Mouse (Mus musculus): Measurements from ENCODE around the gene Paqr7. TPM values are rescaled to one million over a fixed set of nuclear protein-coding genes. Genes with fewer than 3 reads are reported as not detected.
A peak's percentile ranks its signal among the peaks of the same experiment; 100 is the strongest.
"Not testable (repeated sequence)": the region's sequence is repeated elsewhere in the genome, so short reads cannot be mapped to it uniquely, and the experiment has no call there.

The Paqr7 gene
- polyA plus RNA-seq, 1 experiment from 2014 or later = 3.8 TPM

DNA sequence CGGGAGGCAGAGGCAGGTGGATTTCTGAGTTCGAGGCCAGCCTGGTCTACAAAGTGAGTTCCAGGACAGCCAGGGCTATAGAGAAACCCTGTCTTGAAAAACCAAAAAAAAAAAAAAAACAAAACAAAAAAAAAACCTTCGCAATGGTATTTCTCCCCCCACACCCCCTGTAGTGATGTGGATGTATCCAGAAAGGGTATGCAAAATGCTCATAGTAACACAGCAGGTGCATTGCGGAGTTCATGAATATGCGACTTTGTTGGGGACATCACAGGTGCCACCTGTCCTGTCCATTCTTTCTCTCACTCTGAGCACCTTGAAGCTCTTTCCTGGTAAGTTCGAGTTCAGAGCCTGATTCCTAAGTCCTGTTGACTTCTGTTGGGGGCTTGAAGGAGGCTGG lies 2.3 kb upstream of the Paqr7 start:
- ATAC-seq (ENCODE audit: low FRiP score); H3K27ac ChIP-seq; H3K4me2 ChIP-seq; H3K9me3 ChIP-seq; H3K27me3 ChIP-seq; H3K36me3 ChIP-seq (replicated peaks); H3K4me3 ChIP-seq (replicated peaks); H3K9ac ChIP-seq: not testable (repeated sequence)
- 89% methylated on average over 6 of the region's 6 CpGs for WGBS
- peaks cover 20% of the 10 kb centered on the region for H3K4me1 ChIP-seq

GRCm38 (mm10) chr4:134494780-134495545 lies 1.5 kb upstream of the Paqr7 start:
- H3K36me3 ChIP-seq (replicated peaks) = no peaks in the 10 kb centered on the region
- ATAC-seq (ENCODE audit: low FRiP score) = no peak
- no peak overlapping the region for H3K27ac ChIP-seq
- no peaks in the 10 kb centered on the region for H3K9me3 ChIP-seq
- no peak overlapping the region for H3K9ac ChIP-seq
- H3K4me3 ChIP-seq (replicated peaks) = no peak overlapping the region
- peaks cover 20% of the 10 kb centered on the region for H3K4me1 ChIP-seq
- H3K27me3 ChIP-seq = peaks cover 2% of the 10 kb centered on the region; the same call in 1 of the 2 replicates
- WGBS = 73% methylated on average over 16 of the region's 16 CpGs
- no peak overlapping the region for H3K4me2 ChIP-seq

DNA sequence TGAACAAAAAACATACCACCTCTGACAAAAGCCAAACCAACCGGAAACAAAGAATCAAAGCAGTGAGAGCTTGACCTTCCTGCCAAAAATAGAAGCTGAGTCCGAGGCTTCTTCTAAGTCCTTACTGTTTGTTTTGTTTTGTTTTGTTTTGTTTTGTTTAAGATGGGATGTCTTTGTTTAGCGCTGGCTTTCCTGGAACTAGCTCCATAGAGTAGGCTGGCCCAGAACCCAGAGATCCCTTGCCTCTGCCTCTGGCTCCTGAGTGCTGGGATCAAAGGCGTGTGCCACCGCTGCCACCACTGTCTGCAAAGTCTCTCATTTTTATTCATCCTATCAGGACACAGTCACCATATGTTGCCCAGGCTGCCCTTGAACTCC lies 962 bp upstream of the Paqr7 start:
- 69% methylated on average over 5 of the region's 5 CpGs for WGBS
- H3K27ac ChIP-seq = no peak overlapping the region
- H3K9me3 ChIP-seq = no peaks in the 10 kb centered on the region

GRCm38 (mm10) chr4:134497223-134497622 lies 726 bp downstream of the Paqr7 start:
- H3K36me3 ChIP-seq (replicated peaks) = no peaks in the 10 kb centered on the region
- peak overlapping the region; percentile 98 for H3K4me2 ChIP-seq
- peaks cover 20% of the 10 kb centered on the region for H3K4me1 ChIP-seq
- H3K9me3 ChIP-seq = no peaks in the 10 kb centered on the region
- peak overlapping the region; percentile 21; the same call in 1 of the 2 replicates for H3K27ac ChIP-seq
- peak overlapping the region; percentile 54 for H3K4me3 ChIP-seq (replicated peaks)
- WGBS = 15% methylated on average over 6 of the region's 6 CpGs
- ATAC-seq (ENCODE audit: low FRiP score) = 0 out of 2 replicates have a peak, but pooled peaks have one; percentile 6
- peak overlapping the region; percentile 64 for H3K9ac ChIP-seq
- peaks cover 2% of the 10 kb centered on the region; the same call in 1 of the 2 replicates for H3K27me3 ChIP-seq

More for the DNA sequence above, 962 bp upstream of the Paqr7 start:
- no peak overlapping the region for H3K4me3 ChIP-seq (replicated peaks)
- H3K4me2 ChIP-seq = no peak overlapping the region
- H3K9ac ChIP-seq = no peak overlapping the region
- H3K4me1 ChIP-seq = peaks cover 20% of the 10 kb centered on the region
- peaks cover 2% of the 10 kb centered on the region; the same call in 1 of the 2 replicates for H3K27me3 ChIP-seq
- no peaks in the 10 kb centered on the region for H3K36me3 ChIP-seq (replicated peaks)
- no peak for ATAC-seq (ENCODE audit: low FRiP score)

DNA sequence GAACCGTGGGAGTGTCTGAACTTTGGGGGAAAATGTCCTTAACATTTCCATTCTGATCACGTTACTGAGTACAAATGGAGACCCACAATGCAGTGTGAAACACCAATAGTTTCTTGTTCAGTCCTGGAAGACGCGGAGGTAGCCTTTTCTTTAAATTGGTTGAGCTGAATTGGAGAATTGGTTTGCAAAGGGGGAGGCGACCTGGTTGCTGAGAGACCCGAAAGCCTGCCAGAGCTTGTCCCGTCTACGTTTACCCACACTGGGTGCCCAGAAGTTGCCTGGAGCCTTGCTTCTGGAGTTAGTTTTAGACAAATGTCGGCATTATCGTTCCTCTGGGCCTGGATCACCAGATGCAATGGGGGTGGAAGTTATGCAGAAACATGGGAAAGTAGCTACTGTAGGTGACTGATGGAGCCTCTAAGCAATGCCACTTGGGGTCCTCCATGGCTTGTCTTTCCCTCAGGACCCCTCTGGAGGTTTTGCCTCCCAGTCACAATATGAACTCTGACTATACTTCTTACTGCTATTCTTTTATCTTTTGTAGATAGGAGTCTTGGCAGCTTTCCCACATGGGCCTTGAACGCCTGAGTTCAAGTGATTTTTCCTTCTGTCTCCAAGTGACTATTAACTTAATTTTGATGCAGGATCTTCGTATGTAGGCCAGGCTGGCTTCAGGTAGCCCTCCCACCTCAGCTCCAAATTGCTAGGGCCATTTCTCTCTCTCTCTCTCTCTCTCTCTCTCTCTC lies 1.7 kb downstream of the Paqr7 start:
- ATAC-seq (ENCODE audit: low FRiP score) = no peak
- no peaks in the 10 kb centered on the region for H3K36me3 ChIP-seq (replicated peaks)

GRCm38 (mm10) chr4:134498983-134499382 lies 2.5 kb downstream of the Paqr7 start:
- not testable (repeated sequence) for ATAC-seq (ENCODE audit: low FRiP score); H3K27ac ChIP-seq; H3K4me2 ChIP-seq; H3K27me3 ChIP-seq; H3K9me3 ChIP-seq; H3K4me3 ChIP-seq (replicated peaks); H3K9ac ChIP-seq; H3K36me3 ChIP-seq (replicated peaks)
- peaks cover 20% of the 10 kb centered on the region for H3K4me1 ChIP-seq
- WGBS = 85% methylated on average over 6 of the region's 6 CpGs

More for the DNA sequence above, 1.7 kb downstream of the Paqr7 start:
- Histone ChIP-seq H3K27ac (no peak overlapping the region), H3K9ac (no peak overlapping the region), H3K4me1 (peaks cover 20% of the 10 kb centered on the region), H3K9me3 (no peaks in the 10 kb centered on the region), H3K4me2 (peak overlapping the region; percentile 98), H3K27me3 (peaks cover 2% of the 10 kb centered on the region; the same call in 1 of the 2 replicates), H3K4me3 (replicated peaks) (no peak overlapping the region)
- WGBS = 64% methylated on average over 12 of the region's 12 CpGs

DNA sequence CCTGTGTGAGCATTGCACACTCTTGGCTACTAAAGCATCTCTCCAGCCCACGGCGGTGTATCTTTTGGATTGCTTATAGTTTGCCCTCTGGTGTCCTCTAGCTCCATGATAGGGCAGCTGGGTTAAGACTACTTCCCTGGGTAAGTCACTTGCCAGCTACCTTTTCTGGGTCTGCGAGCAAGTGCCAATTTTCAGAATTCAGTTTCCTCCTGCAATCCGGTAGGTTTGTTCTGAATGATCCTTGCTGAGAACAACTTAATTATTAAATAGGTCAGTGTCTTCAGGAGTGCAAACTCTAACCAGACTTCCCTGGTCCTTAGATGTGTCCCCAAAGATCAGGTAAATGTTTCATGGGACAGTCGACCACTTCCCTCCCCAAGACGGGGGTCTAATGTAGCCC lies 4.6 kb downstream of the Paqr7 start:
- ATAC-seq (ENCODE audit: low FRiP score) = no peak
- 93% methylated on average over 6 of the region's 6 CpGs for WGBS
- peaks cover under 1% of the 10 kb centered on the region; the same call in 1 of the 2 replicates for H3K27me3 ChIP-seq
- H3K27ac ChIP-seq = no peak overlapping the region
- H3K9ac ChIP-seq = no peak overlapping the region
- no peak overlapping the region for H3K4me3 ChIP-seq (replicated peaks)
- H3K36me3 ChIP-seq (replicated peaks) = no peaks in the 10 kb centered on the region
- no peak overlapping the region for H3K4me2 ChIP-seq
- H3K4me1 ChIP-seq = peaks cover 15% of the 10 kb centered on the region
- no peaks in the 10 kb centered on the region for H3K9me3 ChIP-seq

DNA sequence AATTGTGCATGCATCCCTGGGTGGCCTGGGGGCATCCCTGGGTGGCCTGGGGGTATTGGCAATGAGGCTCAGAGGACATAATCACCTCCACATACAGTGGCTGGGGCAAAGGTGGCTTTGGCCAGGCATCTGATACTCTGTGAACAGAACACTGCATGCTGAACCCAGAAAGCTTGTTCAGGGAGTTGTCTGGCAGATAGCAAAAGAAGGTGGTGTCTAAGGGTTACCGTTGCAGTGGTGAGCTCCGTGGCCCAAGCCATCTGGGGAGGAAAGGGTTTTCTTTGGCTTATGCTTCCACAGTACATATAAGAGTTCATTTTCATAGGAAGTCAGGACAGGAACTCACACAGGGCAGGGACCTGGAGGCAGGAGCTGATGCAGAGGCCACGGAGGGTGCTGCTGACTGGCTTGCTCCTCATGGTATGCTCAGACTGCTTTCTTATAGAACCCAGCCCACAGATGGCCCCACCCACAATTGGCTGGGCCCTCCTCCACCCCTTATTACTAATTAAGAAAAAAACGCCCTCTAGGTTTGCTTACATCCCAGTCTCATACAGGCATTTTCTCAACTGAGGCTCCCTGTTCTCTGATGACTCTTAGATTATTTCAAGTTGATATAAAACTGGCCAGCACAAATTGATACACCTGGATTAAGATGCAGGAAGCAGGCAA lies 7.3 kb downstream of the Paqr7 start:
- Histone ChIP-seq H3K4me2 (no peak overlapping the region), H3K9ac (no peak overlapping the region), H3K36me3 (replicated peaks) (0 out of 2 replicates have a peak, but pooled peaks cover 3% of the 10 kb centered on the region), H3K27ac (no peak overlapping the region), H3K9me3 (no peaks in the 10 kb centered on the region), H3K4me3 (replicated peaks) (no peak overlapping the region), H3K27me3 (no peaks in the 10 kb centered on the region), H3K4me1 (no peaks in the 10 kb centered on the region)
- 81% methylated on average over 4 of the region's 4 CpGs for WGBS
- ATAC-seq (ENCODE audit: low FRiP score) = no peak

GRCm38 (mm10) chr4:134505303-134505789 lies 8.8 kb downstream of the Paqr7 start:
- ATAC-seq (ENCODE audit: low FRiP score) = no peak
- Histone ChIP-seq H3K4me3 (replicated peaks) (no peak overlapping the region), H3K27ac (no peak overlapping the region), H3K36me3 (replicated peaks) (0 out of 2 replicates have a peak, but pooled peaks cover 3% of the 10 kb centered on the region), H3K4me2 (no peak overlapping the region), H3K9ac (no peak overlapping the region), H3K9me3 (no peaks in the 10 kb centered on the region), H3K27me3 (no peaks in the 10 kb centered on the region), H3K4me1 (no peaks in the 10 kb centered on the region)
- WGBS = 89% methylated on average over 4 of the region's 4 CpGs

GRCm38 (mm10) chr4:134505966-134506594 lies 9.6 kb downstream of the Paqr7 start:
- Histone ChIP-seq H3K36me3 (replicated peaks) (0 out of 2 replicates have a peak, but pooled peaks cover 3% of the 10 kb centered on the region), H3K27ac (no peak overlapping the region), H3K4me3 (replicated peaks) (no peak overlapping the region)

GRCm38 (mm10) chr4:134506713-134507112 lies 10.2 kb downstream of the Paqr7 start:
- Histone ChIP-seq H3K9me3 (no peaks in the 10 kb centered on the region), H3K4me1 (peaks cover 7% of the 10 kb centered on the region), H3K27ac (no peak overlapping the region), H3K4me2 (no peak overlapping the region), H3K9ac (no peak overlapping the region), H3K27me3 (no peaks in the 10 kb centered on the region), H3K4me3 (replicated peaks) (no peak overlapping the region), H3K36me3 (replicated peaks) (0 out of 2 replicates have a peak, but pooled peaks cover 3% of the 10 kb centered on the region)
- no peak for ATAC-seq (ENCODE audit: low FRiP score)
- 89% methylated on average over 19 of the region's 19 CpGs for WGBS

More at GRCm38 (mm10) chr4:134505966-134506594, 9.6 kb downstream of the Paqr7 start:
- no peak for ATAC-seq (ENCODE audit: low FRiP score)
- Histone ChIP-seq H3K9ac (no peak overlapping the region), H3K9me3 (no peaks in the 10 kb centered on the region), H3K4me2 (no peak overlapping the region), H3K4me1 (peaks cover under 1% of the 10 kb centered on the region), H3K27me3 (no peaks in the 10 kb centered on the region)
- 81% methylated on average over 3 of the region's 4 CpGs for WGBS
